Mouse (Mus musculus): ENCODE measurements around the gene Tmco4. TPM values are rescaled to one million over a fixed set of nuclear protein-coding genes. Genes with fewer than 3 reads are reported as not detected.

Gene Tmco4
- polyA plus RNA-seq, 1 experiment from 2014 or later = 1.5 TPM

- no peak overlapping the region for H3K4me3 ChIP-seq
- H3K9ac ChIP-seq (replicated peaks) = no peak overlapping the region
- H3K27me3 ChIP-seq = no peaks in the 10 kb centered on the region
- no peak for ATAC-seq (ENCODE audit: low FRiP score, low read depth)
- 93% methylated on average over 5 of the region's 5 CpGs for WGBS
- no peak overlapping the region for H3K27ac ChIP-seq (replicated peaks)
- no peak overlapping the region for H3K4me2 ChIP-seq (replicated peaks)
- H3K9me3 ChIP-seq = 0 out of 2 replicates have a peak, but pooled peaks cover 4% of the 10 kb centered on the region
- H3K36me3 ChIP-seq = no peaks in the 10 kb centered on the region
- peaks cover 19% of the 10 kb centered on the region for H3K4me1 ChIP-seq
These were observed 71.9 kb downstream of the Tmco4 start for GRCm38 (mm10) chr4:139044566-139044965.

GRCm38 (mm10) chr4:139046354-139046753, 73.7 kb downstream of the Tmco4 start:
- Histone ChIP-seq H3K27me3 (no peaks in the 10 kb centered on the region), H3K4me2 (replicated peaks) (no peak overlapping the region), H3K9ac (replicated peaks) (no peak overlapping the region), H3K9me3 (0 out of 2 replicates have a peak, but pooled peaks cover 4% of the 10 kb centered on the region), H3K36me3 (no peaks in the 10 kb centered on the region), H3K4me3 (no peak overlapping the region), H3K27ac (replicated peaks) (no peak overlapping the region), H3K4me1 (peaks cover 1% of the 10 kb centered on the region; the same call in 1 of the 2 replicates)
- WGBS = 87% methylated on average over 5 of the region's 5 CpGs
- ATAC-seq (ENCODE audit: low FRiP score, low read depth) = no peak

- 0 out of 2 replicates have a peak, but pooled peaks cover 6% of the 10 kb centered on the region for H3K27me3 ChIP-seq
- no peaks in the 10 kb centered on the region for H3K36me3 ChIP-seq
- ATAC-seq (ENCODE audit: low FRiP score, low read depth) = no peak
- 0 out of 2 replicates have a peak, but pooled peaks cover 4% of the 10 kb centered on the region for H3K9me3 ChIP-seq
- H3K27ac ChIP-seq (replicated peaks) = no peak overlapping the region
- no peak overlapping the region for H3K4me2 ChIP-seq (replicated peaks)
- 73% methylated on average over 6 of the region's 6 CpGs for WGBS
- H3K4me1 ChIP-seq = 0 out of 2 replicates have a peak, but pooled peaks cover 3% of the 10 kb centered on the region
- no peak overlapping the region for H3K4me3 ChIP-seq
- H3K9ac ChIP-seq (replicated peaks) = no peak overlapping the region
These were observed 75.8 kb downstream of the Tmco4 start for GRCm38 (mm10) chr4:139048518-139048917.

GRCm38 (mm10) chr4:139052796-139053195, 80.1 kb downstream of the Tmco4 start:
- Histone ChIP-seq H3K27ac (replicated peaks) (no peak overlapping the region), H3K4me1 (peaks cover 21% of the 10 kb centered on the region; the same call in 1 of the 2 replicates), H3K27me3 (0 out of 2 replicates have a peak, but pooled peaks cover 6% of the 10 kb centered on the region), H3K4me2 (replicated peaks) (no peak overlapping the region), H3K9me3 (no peaks in the 10 kb centered on the region), H3K9ac (replicated peaks) (no peak overlapping the region), H3K4me3 (no peak overlapping the region), H3K36me3 (no peaks in the 10 kb centered on the region)
- WGBS = 86% methylated on average over 7 of the region's 7 CpGs
- no peak for ATAC-seq (ENCODE audit: low FRiP score, low read depth)

GRCm38 (mm10) chr4:139053391-139053790, 80.7 kb downstream of the Tmco4 start:
- 60% methylated on average over 5 of the region's 5 CpGs for WGBS
- H3K4me2 ChIP-seq (replicated peaks) = no peak overlapping the region

GRCm38 (mm10) chr4:139054300-139054923, 81.7 kb downstream of the Tmco4 start:
- H3K36me3 ChIP-seq = no peaks in the 10 kb centered on the region
- 0 out of 2 replicates have a peak, but pooled peaks cover 6% of the 10 kb centered on the region for H3K27me3 ChIP-seq
- no peak overlapping the region for H3K27ac ChIP-seq (replicated peaks)
- H3K4me1 ChIP-seq = peaks cover 21% of the 10 kb centered on the region; the same call in 1 of the 2 replicates
- no peak overlapping the region for H3K9ac ChIP-seq (replicated peaks)
- 50% methylated on average over 9 of the region's 9 CpGs for WGBS
- H3K4me3 ChIP-seq = no peak overlapping the region
- H3K9me3 ChIP-seq = no peaks in the 10 kb centered on the region
- 0 out of 2 replicates have a peak, but pooled peaks have one; percentile 12 for ATAC-seq (ENCODE audit: low FRiP score, low read depth)
- H3K4me2 ChIP-seq (replicated peaks) = no peak overlapping the region

More at GRCm38 (mm10) chr4:139053391-139053790, 80.7 kb downstream of the Tmco4 start:
- Histone ChIP-seq H3K4me1 (peaks cover 21% of the 10 kb centered on the region; the same call in 1 of the 2 replicates), H3K36me3 (no peaks in the 10 kb centered on the region), H3K9me3 (no peaks in the 10 kb centered on the region), H3K9ac (replicated peaks) (no peak overlapping the region), H3K4me3 (no peak overlapping the region), H3K27me3 (0 out of 2 replicates have a peak, but pooled peaks cover 6% of the 10 kb centered on the region), H3K27ac (replicated peaks) (no peak overlapping the region)
- no peak for ATAC-seq (ENCODE audit: low FRiP score, low read depth)

GRCm38 (mm10) chr4:139055336-139055735, 82.6 kb downstream of the Tmco4 start:
- 89% methylated on average over 4 of the region's 4 CpGs for WGBS
- Histone ChIP-seq H3K4me2 (replicated peaks) (no peak overlapping the region), H3K4me1 (peaks cover 21% of the 10 kb centered on the region; the same call in 1 of the 2 replicates), H3K9ac (replicated peaks) (no peak overlapping the region), H3K36me3 (no peaks in the 10 kb centered on the region), H3K27me3 (0 out of 2 replicates have a peak, but pooled peaks cover 6% of the 10 kb centered on the region), H3K9me3 (no peaks in the 10 kb centered on the region), H3K4me3 (no peak overlapping the region), H3K27ac (replicated peaks) (no peak overlapping the region)
- ATAC-seq (ENCODE audit: low FRiP score, low read depth) = no peak

GRCm38 (mm10) chr4:139055744-139056143, 83.1 kb downstream of the Tmco4 start:
- 74% methylated on average over 3 of the region's 3 CpGs for WGBS
- no peak for ATAC-seq (ENCODE audit: low FRiP score, low read depth)
- Histone ChIP-seq H3K4me2 (replicated peaks) (no peak overlapping the region), H3K9ac (replicated peaks) (no peak overlapping the region), H3K9me3 (no peaks in the 10 kb centered on the region), H3K36me3 (no peaks in the 10 kb centered on the region), H3K27me3 (0 out of 2 replicates have a peak, but pooled peaks cover 6% of the 10 kb centered on the region), H3K4me1 (peaks cover 21% of the 10 kb centered on the region; the same call in 1 of the 2 replicates), H3K27ac (replicated peaks) (no peak overlapping the region), H3K4me3 (no peak overlapping the region)

GRCm38 (mm10) chr4:139057291-139057690, 84.6 kb downstream of the Tmco4 start:
- WGBS = 85% methylated on average over 5 of the region's 5 CpGs
- no peak overlapping the region for H3K4me2 ChIP-seq (replicated peaks)
- H3K36me3 ChIP-seq = no peaks in the 10 kb centered on the region
- H3K9ac ChIP-seq (replicated peaks) = no peak overlapping the region
- ATAC-seq (ENCODE audit: low FRiP score, low read depth) = no peak
- H3K9me3 ChIP-seq = no peaks in the 10 kb centered on the region
- no peak overlapping the region for H3K4me3 ChIP-seq
- peaks cover 17% of the 10 kb centered on the region; the same call in 1 of the 2 replicates for H3K4me1 ChIP-seq
- H3K27ac ChIP-seq (replicated peaks) = no peak overlapping the region
- 0 out of 2 replicates have a peak, but pooled peaks cover 6% of the 10 kb centered on the region for H3K27me3 ChIP-seq

GRCm38 (mm10) chr4:139058029-139058428, 85.3 kb downstream of the Tmco4 start:
- 95% methylated on average over 5 of the region's 5 CpGs for WGBS

GRCm38 (mm10) chr4:139059569-139059968, 86.9 kb downstream of the Tmco4 start:
- no peaks in the 10 kb centered on the region for H3K36me3 ChIP-seq
- H3K9me3 ChIP-seq = no peaks in the 10 kb centered on the region
- no peak for ATAC-seq (ENCODE audit: low FRiP score, low read depth)
- H3K9ac ChIP-seq (replicated peaks) = no peak overlapping the region
- H3K4me2 ChIP-seq (replicated peaks) = no peak overlapping the region
- no peak overlapping the region for H3K27ac ChIP-seq (replicated peaks)
- peaks cover 8% of the 10 kb centered on the region; the same call in 1 of the 2 replicates for H3K4me1 ChIP-seq
- no peak overlapping the region for H3K4me3 ChIP-seq
- 9% methylated on average over 7 of the region's 7 CpGs for WGBS
- 0 out of 2 replicates have a peak, but pooled peaks cover 5% of the 10 kb centered on the region for H3K27me3 ChIP-seq

More at GRCm38 (mm10) chr4:139058029-139058428, 85.3 kb downstream of the Tmco4 start:
- Histone ChIP-seq H3K27ac (replicated peaks) (no peak overlapping the region), H3K4me2 (replicated peaks) (no peak overlapping the region), H3K9me3 (no peaks in the 10 kb centered on the region), H3K4me1 (peaks cover 17% of the 10 kb centered on the region; the same call in 1 of the 2 replicates), H3K9ac (replicated peaks) (no peak overlapping the region), H3K36me3 (no peaks in the 10 kb centered on the region), H3K27me3 (0 out of 2 replicates have a peak, but pooled peaks cover 5% of the 10 kb centered on the region), H3K4me3 (no peak overlapping the region)
- no peak for ATAC-seq (ENCODE audit: low FRiP score, low read depth)

- Histone ChIP-seq H3K4me3 (no peak overlapping the region), H3K9ac (replicated peaks) (no peak overlapping the region), H3K36me3 (no peaks in the 10 kb centered on the region), H3K27me3 (peaks cover 19% of the 10 kb centered on the region), H3K9me3 (no peaks in the 10 kb centered on the region), H3K4me1 (no peaks in the 10 kb centered on the region), H3K4me2 (replicated peaks) (no peak overlapping the region), H3K27ac (replicated peaks) (no peak overlapping the region)
- WGBS = 86% methylated on average over 5 of the region's 5 CpGs
- ATAC-seq (ENCODE audit: low FRiP score, low read depth) = no peak
These were observed 92.1 kb downstream of the Tmco4 start for GRCm38 (mm10) chr4:139064831-139065230.

All from midbrain, embryonic 12.5 days (tissue).